ENCODE assay signal across 32 mouse cellular contexts in genomic region chr10:117278510-117278909, GRCm38 (mm10). TPM values are rescaled to one million over a fixed set of nuclear protein-coding genes. Genes with fewer than 3 reads are reported as not detected.
"Had no signal": no experiment of that assay in that cellular context is flagged by ENCODE, and none has a peak within 500 bp of the region (broad histone marks: within the 10 kb centered on the region; RNA-seq: fewer than 3 reads in every experiment).

No protein-coding gene starts in this region.

RNA-seq across cellular contexts. Expression of gene Lyz1, which starts 14.2 kb away (rescaled TPM):
- polyA plus RNA-seq: hindbrain, embryonic 10.5 days; hindbrain, embryonic 12.5 days; hindbrain, embryonic 14.5 days; hindbrain, embryonic 16.5 days; kidney, embryonic 15.5 days; limb, embryonic 12.5 days; liver, embryonic 11.5 days; liver, embryonic 13.5 days had no signal

RNA-seq across cellular contexts. Expression of gene 9530003J23Rik, which starts 40.0 kb away (rescaled TPM):
- total RNA-seq: gastrocnemius, adult 18-20 months; gastrocnemius, adult 8-10 months; gastrocnemius, postnatal 14 days; gastrocnemius, postnatal 36 days; heart, adult 2 months; heart, postnatal 10 days; heart, postnatal 25 days; heart, postnatal 4 days; layer of hippocampus, adult 18-20 months; layer of hippocampus, adult 8-10 months; layer of hippocampus, postnatal 14 days; layer of hippocampus, postnatal 36 days; left cerebral cortex, adult 18-20 months; left cerebral cortex, adult 8-10 months; left cerebral cortex, postnatal 10 days; left cerebral cortex, postnatal 25 days; left cerebral cortex, postnatal 4 days had no signal
- polyA plus RNA-seq: heart, adult 2 months; hindbrain, embryonic 10.5 days; hindbrain, embryonic 12.5 days; hindbrain, embryonic 14.5 days; hindbrain, embryonic 16.5 days; intestine, embryonic 14.5 days; intestine, embryonic 16.5 days; kidney, adult 2 months; kidney, embryonic 15.5 days; kidney, postnatal 0 days; large intestine, adult 2 months; limb, embryonic 12.5 days; limb, embryonic 14.5 days; liver, embryonic 11.5 days; liver, embryonic 13.5 days; liver, embryonic 15.5 days had no signal
